Mouse (Mus musculus) liver, embryonic 14.5 days (tissue): ENCODE results near the gene Hdac4. TPM values are rescaled to one million over a fixed set of nuclear protein-coding genes. Genes with fewer than 3 reads are reported as not detected.

Source experiments
- ATAC-seq: fragments of 200-750 bp; cut with Nextera tagmentation; 2 replicates; pipeline ENCODE4 v1.8.0; 2017; ENCODE audit warnings: moderate number of reproducible peaks, mild to moderate bottlenecking, moderate library complexity; ENCODE audit not compliant: insufficient read depth
- DNase-seq, 3 experiments: peaks; one replicate each; pipeline ENCODE4 v3.0.0-alpha.2; 2012 to 2013; ENCODE audit warnings: low read depth in 3 of 3, low spot score in 3 of 3
- H3K27ac ChIP-seq: fragments of 300-500 bp; sonication (generic); 2 replicates; pipeline ENCODE4 v1.5.1; 2014; ENCODE audit warnings: moderate library complexity, mild to moderate bottlenecking, control low read depth, inconsistent platforms
- H3K27me3 ChIP-seq: fragments of 300-500 bp; sonication (generic); 2 replicates; pipeline ENCODE4 v1.6.1; 2014; ENCODE audit warnings: mild to moderate bottlenecking, low read length, moderate library complexity; ENCODE audit not compliant: control insufficient read depth, insufficient read depth
- H3K36me3 ChIP-seq: fragments of 300-500 bp; sonication (generic); replicated peaks from 2 replicates; pipeline ENCODE4 v1.6.1; 2014; ENCODE audit warnings: low read depth; ENCODE audit not compliant: control insufficient read depth, insufficient read depth
- H3K4me1 ChIP-seq, 2 experiments: fragments of 200-500 bp in 1 of 2; fragments of 300-500 bp in 1 of 2; sonication (generic) in 1 of 2; replicated peaks; 2 replicates each; pipeline ENCODE4 v1.6.1; 2012 to 2014; ENCODE audit warnings: antibody characterized with exemption in 1 of 2, inconsistent platforms in 1 of 2, low read length in 1 of 2; ENCODE audit not compliant: control insufficient read depth in 2 of 2, insufficient read depth in 2 of 2
- H3K4me2 ChIP-seq: fragments of 300-500 bp; sonication (generic); 2 replicates; pipeline ENCODE4 v1.6.1; 2014; ENCODE audit warnings: low read depth, mild to moderate bottlenecking, control low read depth, moderate library complexity
- H3K4me3 ChIP-seq, 2 experiments: fragments of 200-500 bp in 1 of 2; fragments of 300-500 bp in 1 of 2; sonication (generic) in 1 of 2; 2 replicates each; pipeline ENCODE4 v1.5.1; 2012 to 2014; ENCODE audit warnings: low read depth in 2 of 2, low read length in 2 of 2, mild to moderate bottlenecking in 2 of 2, control low read depth in 1 of 2, inconsistent platforms in 1 of 2, moderate library complexity in 1 of 2; ENCODE audit not compliant: insufficient read depth in 1 of 2
- H3K9ac ChIP-seq: fragments of 300-500 bp; sonication (generic); replicated peaks from 2 replicates; pipeline ENCODE4 v1.6.1; 2014; ENCODE audit warnings: mild to moderate bottlenecking, control low read depth, moderate library complexity
- H3K9me3 ChIP-seq: fragments of 300-500 bp; sonication (generic); 2 replicates; pipeline ENCODE4 v1.6.1; 2016; ENCODE audit warnings: low read length, mixed read lengths; ENCODE audit not compliant: control insufficient read depth
- CTCF ChIP-seq: IDR thresholded peaks from 2 replicates; pipeline ENCODE4 v1.5.1; 2016; ENCODE audit warnings: antibody characterized with exemption, low read depth, control low read depth
- EP300 ChIP-seq: IDR thresholded peaks from 2 replicates; pipeline ENCODE4 v1.6.1; 2016; ENCODE audit warnings: antibody characterized with exemption, low read depth
- WGBS: fragments of 180-500 bp; shearing (Covaris S2); extraction: QIAGEN DNeasy Blood & Tissue Kit; methylation state at CpG from one replicate; pipeline ENCODE4 v1.1.7; 2014; ENCODE audit not compliant: insufficient replicate concordance; 5-methylcytosine and 5-hydroxymethylcytosine counted together
- polyA plus RNA-seq, 2 experiments: library from polyadenylated mRNA; depleted of rRNA in 1 of 2; stranded (reverse) in 1 of 2; unstranded in 1 of 2; fragments of >200 nt; fragmentation: Nextera tagmentation in 1 of 2; extraction: Ambion mirVana in 1 of 2; gene quantifications; 2 replicates each; pipeline versions ENCODE4 v1.2.1 to v1.2.3; 2012 to 2014

Gene Hdac4
- polyA plus RNA-seq, 2 experiments = 1.5 to 3.1 TPM

GRCm38 (mm10) chr1:91893598-91893997, 301.9 kb downstream of the Hdac4 start:
- 73% methylated on average over 11 of the region's 11 CpGs for WGBS
- Histone ChIP-seq H3K27me3 (no peaks in the 10 kb centered on the region), H3K9ac (no peak overlapping the region), H3K27ac (no peak overlapping the region), H3K9me3 (no peaks in the 10 kb centered on the region), H3K4me2 (no peak overlapping the region), H3K4me3 (no peak overlapping the region), H3K4me1 (no peaks in the 10 kb centered on the region), H3K36me3 (no peaks in the 10 kb centered on the region)
- no peak for TF ChIP-seq CTCF
- no peak for ATAC-seq
- no peak for DNase-seq

- no peak overlapping the region for H3K4me2 ChIP-seq
- WGBS = 52% methylated on average over 5 of the region's 5 CpGs
Measured at GRCm38 (mm10) chr1:91883115-91883514, 312.4 kb downstream of the Hdac4 start.

GRCm38 (mm10) chr1:91880899-91881298, 314.6 kb downstream of the Hdac4 start:
- Histone ChIP-seq H3K4me2 (no peak overlapping the region), H3K9me3 (no peaks in the 10 kb centered on the region), H3K4me3 (no peak overlapping the region), H3K9ac (no peak overlapping the region), H3K27me3 (no peaks in the 10 kb centered on the region), H3K27ac (no peak overlapping the region), H3K4me1 (peaks cover 0 to 3% of the 10 kb centered on the region in 2 experiments; a peak in 2 of 4 replicates), H3K36me3 (no peaks in the 10 kb centered on the region)
- 47% methylated on average over 8 of the region's 8 CpGs for WGBS
- no peak for TF ChIP-seq CTCF
- TF ChIP-seq EP300 = no peak
- no peak for DNase-seq
- ATAC-seq = no peak

More at GRCm38 (mm10) chr1:91883115-91883514, 312.4 kb downstream of the Hdac4 start:
- Histone ChIP-seq H3K9me3 (no peaks in the 10 kb centered on the region), H3K27ac (no peak overlapping the region), H3K4me3 (no peak overlapping the region), H3K36me3 (no peaks in the 10 kb centered on the region), H3K27me3 (no peaks in the 10 kb centered on the region), H3K9ac (no peak overlapping the region), H3K4me1 (peaks cover 0 to 3% of the 10 kb centered on the region in 2 experiments; a peak in 2 of 4 replicates)
- TF ChIP-seq EP300 = no peak
- TF ChIP-seq CTCF = no peak
- 0 out of 2 replicates have a peak, but pooled peaks have one; percentile 11 for ATAC-seq
- DNase-seq = peak; percentile 6 to 40 (median 35)

DNA sequence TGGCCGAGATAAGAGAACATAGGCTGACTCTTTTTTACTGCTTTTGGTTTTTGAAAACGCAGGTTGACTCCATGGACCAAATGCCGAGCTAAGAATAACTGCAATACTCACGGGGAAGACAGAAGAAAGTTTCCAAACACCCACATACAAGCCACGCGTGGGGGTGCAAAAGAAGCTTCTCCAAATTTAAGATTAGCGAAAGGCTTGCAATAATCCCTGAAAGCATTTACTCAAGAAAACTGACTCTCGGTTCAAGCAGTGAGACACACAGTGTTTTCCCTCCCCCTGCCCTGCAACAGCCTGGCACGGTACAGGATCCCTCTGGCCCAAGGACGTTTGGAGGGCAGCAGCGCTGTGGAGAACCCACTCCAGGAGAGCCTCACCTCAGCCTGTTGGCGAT, 315.3 kb downstream of the Hdac4 start:
- H3K27me3 ChIP-seq = no peaks in the 10 kb centered on the region
- H3K4me1 ChIP-seq = peaks cover 0 to 3% of the 10 kb centered on the region in 2 experiments; a peak in 2 of 4 replicates
- H3K4me3 ChIP-seq = no peak overlapping the region
- H3K9me3 ChIP-seq = no peaks in the 10 kb centered on the region
- no peak overlapping the region for H3K4me2 ChIP-seq
- ATAC-seq (no peak), DNase-seq (no peak)
- H3K27ac ChIP-seq = no peak overlapping the region
- 65% methylated on average over 12 of the region's 12 CpGs for WGBS
- TF ChIP-seq CTCF = no peak
- no peak for TF ChIP-seq EP300
- no peaks in the 10 kb centered on the region for H3K36me3 ChIP-seq
- H3K9ac ChIP-seq = no peak overlapping the region
